Mouse (Mus musculus) CH12.LX (cell line): Measurements from ENCODE around the gene Chd2. TPM values are rescaled to one million over a fixed set of nuclear protein-coding genes. Genes with fewer than 3 reads are reported as not detected.
A peak's percentile ranks its signal among the peaks of the same experiment; 100 is the strongest.

Source experiments
- DNase-seq: peaks from one replicate; pipeline ENCODE4 v3.0.0-alpha.2; 2013; ENCODE audit errors: extremely low read depth
- H3K27ac ChIP-seq: 2 replicates; pipeline ENCODE4 v1.5.1; 2012; ENCODE audit warnings: low read depth, mild to moderate bottlenecking, control low read depth, moderate library complexity; ENCODE audit not compliant: insufficient read depth
- H3K27me3 ChIP-seq: replicated peaks from 2 replicates; pipeline ENCODE3; 2012; ENCODE audit warnings: inconsistent platforms
- H3K36me3 ChIP-seq, 2 experiments: replicated peaks in 1 of 2; 2 replicates each; pipeline versions ENCODE3 to v1.6.1; 2012; ENCODE audit warnings: inconsistent platforms in 1 of 2, low read length in 1 of 2, mild to moderate bottlenecking in 1 of 2, mixed read lengths in 1 of 2, moderate library complexity in 1 of 2; ENCODE audit not compliant: control insufficient read depth in 1 of 2, insufficient read depth in 1 of 2
- H3K4me1 ChIP-seq, 2 experiments: 2 replicates each; pipeline ENCODE4 v1.6.1; 2012; ENCODE audit warnings: inconsistent platforms in 1 of 2, moderate library complexity in 1 of 2; ENCODE audit not compliant: insufficient read depth in 2 of 2, control insufficient read depth in 1 of 2
- H3K4me2 ChIP-seq: 2 replicates; pipeline ENCODE4 v1.6.1; 2012; ENCODE audit warnings: low read depth, mild to moderate bottlenecking, control low read depth; ENCODE audit not compliant: poor library complexity, insufficient read depth, severe bottlenecking
- H3K4me3 ChIP-seq, 3 experiments: fragments of 150-350 bp in 1 of 3; sonication (generic) in 1 of 3; replicated peaks in 1 of 3; 2 replicates each; pipeline versions ENCODE3 to v1.5.1; 2011 to 2012; ENCODE audit warnings: low read depth in 2 of 3, low read length in 2 of 3, mild to moderate bottlenecking in 2 of 3, moderate library complexity in 2 of 3, control low read depth in 1 of 3, improper control_type of control experiment in 1 of 3, inconsistent platforms in 1 of 3, mixed read lengths in 1 of 3; ENCODE audit not compliant: poor library complexity in 1 of 3
- H3K79me2 ChIP-seq: replicated peaks from 2 replicates; pipeline ENCODE4 v1.6.1; 2012; ENCODE audit warnings: mild to moderate bottlenecking, moderate library complexity; ENCODE audit not compliant: control insufficient read depth, poor library complexity, insufficient read depth, severe bottlenecking; ENCODE audit errors: extremely low read depth
- H3K9ac ChIP-seq: 2 replicates; pipeline ENCODE4 v1.6.1; 2012; ENCODE audit warnings: low read depth, mild to moderate bottlenecking, control low read depth, moderate library complexity; ENCODE audit not compliant: insufficient read depth
- H3K9me3 ChIP-seq: replicated peaks from 2 replicates; pipeline ENCODE3; 2012; ENCODE audit warnings: low read length, inconsistent platforms, mixed read lengths
- CHD1 ChIP-seq: IDR thresholded peaks from 2 replicates; pipeline ENCODE4 v1.6.1; 2012; ENCODE audit warnings: low read depth, low read length, improper control_type of control experiment, inconsistent platforms
- ELF1 ChIP-seq: IDR thresholded peaks from 2 replicates; pipeline ENCODE4 v1.6.1; 2014; ENCODE audit warnings: low read depth, mild to moderate bottlenecking, inconsistent platforms, low read length, improper control_type of control experiment
- EP300 ChIP-seq: IDR thresholded peaks from 2 replicates; pipeline ENCODE4 v1.6.1; 2011; ENCODE audit warnings: low read length, improper control_type of control experiment
- JUN ChIP-seq: IDR thresholded peaks from 2 replicates; pipeline ENCODE4 v1.6.1; 2011; ENCODE audit warnings: low read depth, mild to moderate bottlenecking, low read length, improper control_type of control experiment, moderate library complexity; ENCODE audit not compliant: insufficient read depth
- KAT2A ChIP-seq: IDR thresholded peaks from 2 replicates; pipeline ENCODE4 v1.6.1; 2012; ENCODE audit warnings: low read length, improper control_type of control experiment, inconsistent platforms; ENCODE audit not compliant: insufficient replicate concordance
- MAFK ChIP-seq: IDR thresholded peaks from 2 replicates; pipeline ENCODE4 v1.6.1; 2011; ENCODE audit warnings: low read length, improper control_type of control experiment; ENCODE audit not compliant: insufficient replicate concordance
- MAX ChIP-seq: IDR thresholded peaks from 2 replicates; pipeline ENCODE4 v1.6.1; 2011; ENCODE audit warnings: low read length, improper control_type of control experiment
- MEF2A ChIP-seq: IDR thresholded peaks from 2 replicates; pipeline ENCODE4 v1.6.1; 2014; ENCODE audit warnings: low read depth, mild to moderate bottlenecking, inconsistent platforms, low read length, improper control_type of control experiment, borderline replicate concordance
- MYC ChIP-seq: IDR thresholded peaks from 2 replicates; pipeline ENCODE4 v1.6.1; 2011; ENCODE audit warnings: low read depth, mild to moderate bottlenecking, improper control_type of control experiment, low read length
- PAX5 ChIP-seq: IDR thresholded peaks from 2 replicates; pipeline ENCODE4 v1.6.1; 2012; ENCODE audit warnings: low read length, inconsistent platforms, mixed read lengths
- POLR2AphosphoS2 ChIP-seq: IDR thresholded peaks from 2 replicates; pipeline ENCODE4 v1.6.1; 2011; ENCODE audit warnings: low read depth, low read length, improper control_type of control experiment
- SIN3A ChIP-seq: IDR thresholded peaks from 2 replicates; pipeline ENCODE4 v1.6.1; 2012; ENCODE audit warnings: low read length, improper control_type of control experiment, inconsistent platforms
- TBP ChIP-seq: conservative IDR thresholded peaks from 2 replicates; pipeline ENCODE4 v1.6.1; 2011; ENCODE audit warnings: low read depth, low read length, improper control_type of control experiment
- UBTF ChIP-seq: IDR thresholded peaks from 2 replicates; pipeline ENCODE4 v1.6.1; 2012; ENCODE audit warnings: low read depth, mild to moderate bottlenecking, inconsistent platforms, low read length, improper control_type of control experiment, moderate library complexity
- ZKSCAN1 ChIP-seq: IDR thresholded peaks from 2 replicates; pipeline ENCODE4 v1.6.1; 2012; ENCODE audit warnings: low read depth, inconsistent platforms, low read length, improper control_type of control experiment, borderline replicate concordance
- dilution Hi-C: fragments of 300-500 bp; cut with MboI; formaldehyde crosslinking; loops from 2 replicates; pipeline ENCODE4 v1.14.3; 2020; ENCODE audit warnings: low sequenced_read_pairs; ENCODE audit not compliant: extremely low pct_unique_long_range_greater_than_20kb, extremely low pct_ligation_motif_present
- in situ Hi-C: fragments of 300-500 bp; cut with MboI; formaldehyde crosslinking; loops from 3 replicates; pipeline ENCODE4 v1.14.3; 2019; ENCODE audit warnings: low sequenced_read_pairs, low pct_ligation_motif_present, low pct_unique_long_range_greater_than_20kb, mixed read lengths
- polyA plus RNA-seq: library from polyadenylated mRNA; unstranded; fragments of >175 nt; gene quantifications from 2 replicates; pipeline ENCODE4 v1.2.1, GENCODE M21; 2012; ENCODE audit warnings: low read depth; ENCODE audit not compliant: insufficient read length
- total RNA-seq, 2 experiments: library from RNA; depleted of rRNA; stranded (reverse); fragments of 300-350 nt in 1 of 2; fragments of >200 nt in 1 of 2; gene quantifications; 2 replicates each; pipeline ENCODE4 v1.2.3; 2012 to 2014

Gene Chd2
- total and polyA plus RNA-seq, 3 experiments = 23.2 to 39.3 (median 30.9) TPM

DNA sequence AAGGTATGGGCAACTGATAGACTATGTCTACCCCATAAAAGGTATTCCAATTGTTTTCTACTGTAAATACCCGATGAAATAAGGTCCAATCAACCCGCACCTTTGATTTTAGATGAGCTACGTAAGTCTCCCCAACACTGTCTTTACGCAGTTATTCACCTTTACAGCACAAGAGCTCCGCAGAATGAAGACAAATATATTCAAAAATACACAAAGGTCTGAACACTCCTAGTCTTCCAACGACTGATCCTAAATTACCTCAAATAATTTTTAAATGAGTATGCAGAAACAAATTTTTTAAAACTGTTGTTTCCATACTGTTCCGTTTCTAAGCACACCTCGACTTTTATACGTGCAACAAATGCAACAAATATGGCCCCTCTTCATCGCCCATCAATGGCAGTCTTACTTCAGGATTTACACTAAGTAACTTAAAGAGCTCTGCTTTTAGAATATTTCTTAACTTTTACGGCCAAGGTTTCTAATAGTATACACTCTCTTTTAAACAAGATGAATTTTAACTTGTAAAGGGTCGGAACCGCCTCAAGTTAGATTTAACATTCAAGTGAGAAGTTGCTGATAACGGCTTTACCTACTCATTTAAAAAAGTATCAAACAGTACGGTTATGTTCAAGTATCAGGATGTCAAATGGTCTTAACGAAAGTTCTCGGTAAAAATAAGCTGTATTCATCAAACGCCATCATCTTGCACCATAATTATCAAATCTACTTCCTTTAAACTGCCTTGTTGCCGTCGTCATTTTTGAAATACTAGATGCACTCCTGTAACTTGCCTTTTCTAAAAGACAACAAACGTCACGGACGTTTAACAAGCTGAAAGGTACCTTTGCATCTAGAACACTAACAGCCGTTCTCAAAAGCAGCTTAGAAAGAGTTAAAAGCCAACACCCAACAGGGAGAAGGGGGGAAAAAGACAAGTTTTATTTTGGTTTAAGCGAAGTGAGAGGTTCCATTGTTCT is 15.3 kb upstream of the Chd2 start:
- H3K9ac ChIP-seq = peak overlapping the region; percentile 100
- H3K27me3 ChIP-seq = no peaks in the 10 kb centered on the region
- H3K4me2 ChIP-seq = 0 out of 2 replicates have a peak overlapping the region, but pooled peaks have one; percentile 6
- DNase-seq = peak; percentile 60
- H3K27ac ChIP-seq = peak overlapping the region; percentile 96
- in situ Hi-C loops = no loop called here
- TF ChIP-seq MAFK = no peak
- no peak for TF ChIP-seq ZKSCAN1
- TF ChIP-seq PAX5 = no peak
- peak; percentile 90; the same call in 1 of the 2 replicates for TF ChIP-seq CHD1
- TF ChIP-seq SIN3A = peak; percentile 63; the same call in 1 of the 2 replicates
- no peak for TF ChIP-seq KAT2A
- TF ChIP-seq EP300 = no peak
- no peak for TF ChIP-seq TBP
- no peak for TF ChIP-seq UBTF
- no peak for TF ChIP-seq ELF1
- no peak for TF ChIP-seq JUN
- no peak for TF ChIP-seq MYC
- TF ChIP-seq, all 38 proteins: peak for 2
- H3K4me1 ChIP-seq = peaks cover 0 to 22% of the 10 kb centered on the region in 2 experiments; a peak in 2 of 4 replicates
- peaks cover 0 to 4% of the 10 kb centered on the region in 2 experiments for H3K36me3 ChIP-seq
- peak overlapping the region; percentile 95 to 99 (median 97) for H3K4me3 ChIP-seq
- H3K79me2 ChIP-seq = peaks cover 26% of the 10 kb centered on the region
- H3K9me3 ChIP-seq = no peaks in the 10 kb centered on the region
- dilution Hi-C loops = no loop called here

GRCm38 (mm10) chr7:73555918-73556580 is 14.4 kb upstream of the Chd2 start:
- peaks cover 2 to 10% of the 10 kb centered on the region in 2 experiments for H3K36me3 ChIP-seq
- no peak for DNase-seq
- peaks cover 0 to 22% of the 10 kb centered on the region in 2 experiments; a peak in 2 of 4 replicates for H3K4me1 ChIP-seq
- peaks cover 32% of the 10 kb centered on the region for H3K79me2 ChIP-seq
- peak overlapping the region; percentile 50 to 99 (median 97) for H3K4me3 ChIP-seq
- no peaks in the 10 kb centered on the region for H3K27me3 ChIP-seq
- peak overlapping the region; percentile 100; the same call in 1 of the 2 replicates for H3K9ac ChIP-seq
- dilution Hi-C loops = no loop called here
- H3K27ac ChIP-seq = no peak overlapping the region
- TF ChIP-seq MAX = no peak
- TF ChIP-seq MEF2A = no peak
- TF ChIP-seq POLR2AphosphoS2 = no peak
- peak; percentile 24; the same call in 1 of the 2 replicates for TF ChIP-seq SIN3A
- no peak for TF ChIP-seq ZKSCAN1
- TF ChIP-seq, all 38 proteins: peak for 1
- Histone ChIP-seq H3K9me3 (no peaks in the 10 kb centered on the region), H3K4me2 (no peak overlapping the region)
- in situ Hi-C loops = no loop called here
